Mouse (Mus musculus) ES-CJ7 (cell line): Measurements from ENCODE around the gene Islr.

Source experiments
- DNase-seq: peaks from one replicate; pipeline ENCODE4 v3.0.0; 2011; ENCODE audit warnings: low read depth, low spot score

Islr gene

GRCm38 (mm10) chr9:58112321-58112751 lies 91.8 kb downstream of the Islr start:
- peak; percentile 19 for DNase-seq

GRCm38 (mm10) chr9:58111431-58111830 lies 92.7 kb downstream of the Islr start:
- no peak for DNase-seq

GRCm38 (mm10) chr9:58110787-58111186 lies 93.3 kb downstream of the Islr start:
- DNase-seq = no peak

- no peak for DNase-seq
Measured at GRCm38 (mm10) chr9:58107494-58107893, 96.6 kb downstream of the Islr start.
